Mouse (Mus musculus): ENCODE results near the gene Rabl6. TPM values are rescaled to one million over a fixed set of nuclear protein-coding genes. Genes with fewer than 3 reads are reported as not detected.

The Rabl6 gene
- polyA plus RNA-seq (2014; fragmentation: Nextera tagmentation; extraction: Ambion mirVana), result 64.4 and 71.9 TPM in 2 replicates

DNA sequence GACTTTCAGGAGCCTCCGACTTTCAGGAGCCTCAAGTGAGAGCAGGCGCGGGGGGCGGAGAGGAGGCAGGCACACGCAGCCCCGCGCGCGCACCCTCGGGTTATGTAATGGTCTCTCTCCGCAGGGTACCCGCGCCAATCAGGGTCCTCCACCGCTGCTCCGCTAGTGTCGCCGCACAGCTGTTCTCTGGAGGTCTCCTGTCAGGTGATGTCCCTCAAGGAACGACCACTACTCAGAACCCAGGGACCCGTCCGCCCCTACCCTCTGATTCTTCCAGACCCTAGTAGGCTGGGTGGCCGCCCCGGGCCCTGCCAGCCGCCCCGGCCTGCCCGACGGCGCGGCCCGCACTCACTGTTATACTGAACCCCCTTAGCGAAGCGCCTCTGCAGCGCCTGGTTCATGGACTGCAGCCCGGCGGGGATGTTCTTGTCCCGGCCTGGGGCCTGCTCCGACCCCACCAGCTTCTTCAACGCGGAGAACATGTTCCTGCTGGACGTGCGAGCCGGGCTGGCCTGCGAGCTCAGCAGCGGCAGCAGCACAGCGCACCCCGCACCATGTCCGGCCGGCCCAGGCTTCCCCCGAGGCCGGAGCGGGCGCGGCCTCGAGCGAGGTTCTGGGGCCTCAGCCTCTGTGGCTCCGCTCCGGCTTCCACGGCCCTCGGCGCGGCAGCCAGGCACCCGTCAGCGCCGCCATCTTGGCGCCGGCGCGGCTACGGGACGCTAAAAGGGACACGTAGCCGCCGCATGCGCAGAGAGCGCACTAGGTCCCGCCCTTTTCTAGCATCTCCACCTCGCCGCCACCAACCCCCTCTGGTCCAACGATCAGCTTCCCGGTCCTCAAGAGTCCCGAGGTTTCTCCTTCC, at the start of gene Rabl6:
Gene Rabl6, minus strand, starts transcription at position 761 of the 862 bp plus-strand sequence.
- 0% methylated on average over 50 of the region's 80 CpGs for WGBS
- peak within 1 kb of the TSS; percentile 99 for H3K4me3 ChIP-seq (ENCODE audit: low read depth, low read length)
- H3K4me2 ChIP-seq (ENCODE audit: low read depth, low read length), result peak within 1 kb of the TSS; percentile 69
- H3K9me3 ChIP-seq (ENCODE audit: control insufficient read depth, low read length), result no peaks in the 10 kb centered on the region
- peak within 1 kb of the TSS; percentile 96 for H3K27ac ChIP-seq (replicated peaks; ENCODE audit: low read depth, low read length)
- ATAC-seq (ENCODE audit: low read depth) (peak; percentile 93), DNase-seq (ENCODE audit: low spot score) (peak; percentile 95)
- H3K27me3 ChIP-seq (replicated peaks; ENCODE audit: control insufficient read depth, insufficient read depth, low read length), result no peaks in the 10 kb centered on the region
- peaks cover 17% of the 10 kb centered on the region for H3K4me1 ChIP-seq (ENCODE audit: control insufficient read depth, insufficient read depth, low read length)
- H3K9ac ChIP-seq (ENCODE audit: low read depth, low read length), result peak within 1 kb of the TSS; percentile 99
- 0 out of 2 replicates have a peak, but pooled peaks cover 9% of the 10 kb centered on the region for H3K36me3 ChIP-seq (ENCODE audit: control insufficient read depth, insufficient read depth, low read length)

DNA sequence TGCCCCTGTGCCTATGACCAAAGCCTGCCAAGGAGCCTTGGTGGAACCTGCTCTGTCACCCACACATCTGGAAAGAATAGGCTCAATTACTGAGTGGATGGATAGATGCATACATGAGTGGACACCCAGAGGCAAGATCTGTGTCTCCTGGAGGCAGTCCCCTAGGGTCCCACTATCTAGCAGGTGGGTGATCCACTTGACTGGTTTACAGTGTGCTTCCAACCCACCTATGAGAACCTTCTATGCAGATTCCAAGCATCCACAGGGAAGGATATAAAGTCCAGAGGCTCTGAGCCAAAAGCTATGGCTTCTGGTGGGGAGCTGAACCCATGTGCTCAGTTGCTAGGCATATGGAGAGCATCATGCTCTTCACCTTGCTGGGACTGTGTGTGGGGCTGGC, 49.3 kb upstream of the Rabl6 start, which contains the start of gene Lcn5:
Gene Lcn5, plus strand, starts transcription at position 301 of the 400 bp plus-strand sequence.
- H3K27ac ChIP-seq (replicated peaks; ENCODE audit: low read depth, low read length), result no peak within 1 kb of the TSS
- DNase-seq (ENCODE audit: low spot score) (no peak), ATAC-seq (ENCODE audit: low read depth) (no peak)
- no peak within 1 kb of the TSS for H3K9ac ChIP-seq (ENCODE audit: low read depth, low read length)
- no peak within 1 kb of the TSS for H3K4me3 ChIP-seq (ENCODE audit: low read depth, low read length)
- H3K36me3 ChIP-seq (ENCODE audit: control insufficient read depth, insufficient read depth, low read length), result no peaks in the 10 kb centered on the region
- H3K27me3 ChIP-seq (replicated peaks; ENCODE audit: control insufficient read depth, insufficient read depth, low read length), result no peaks in the 10 kb centered on the region
- no peaks in the 10 kb centered on the region for H3K4me1 ChIP-seq (ENCODE audit: control insufficient read depth, insufficient read depth, low read length)
- no peak within 1 kb of the TSS for H3K4me2 ChIP-seq (ENCODE audit: low read depth, low read length)
- no peaks in the 10 kb centered on the region for H3K9me3 ChIP-seq (ENCODE audit: control insufficient read depth, low read length)

DNA sequence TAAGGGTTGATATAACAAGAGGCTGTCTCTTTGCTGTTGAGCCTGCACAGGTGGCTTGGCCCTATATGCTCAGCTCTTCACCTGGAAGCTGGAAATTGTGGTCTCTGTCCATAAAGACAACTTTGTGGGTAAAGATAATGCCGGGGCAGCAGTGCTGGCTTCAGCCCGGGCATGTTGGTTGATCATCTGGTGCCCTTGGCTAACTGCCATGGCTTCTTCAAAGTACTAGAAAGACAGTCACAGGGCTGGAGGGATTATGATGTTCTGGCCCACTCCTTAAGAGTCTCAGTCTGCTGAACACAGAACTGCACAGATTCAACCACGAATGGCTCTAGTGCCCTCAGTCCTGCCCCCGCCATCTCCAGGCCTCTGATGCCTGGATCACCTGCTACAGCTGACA, 48.9 kb upstream of the Rabl6 start:
- Histone ChIP-seq H3K4me1 (ENCODE audit: control insufficient read depth, insufficient read depth, low read length) (no peaks in the 10 kb centered on the region), H3K27me3 (replicated peaks; ENCODE audit: control insufficient read depth, insufficient read depth, low read length) (no peaks in the 10 kb centered on the region), H3K36me3 (ENCODE audit: control insufficient read depth, insufficient read depth, low read length) (no peaks in the 10 kb centered on the region), H3K9me3 (ENCODE audit: control insufficient read depth, low read length) (no peaks in the 10 kb centered on the region), H3K9ac (ENCODE audit: low read depth, low read length) (no peak overlapping the region), H3K4me3 (ENCODE audit: low read depth, low read length) (no peak overlapping the region), H3K4me2 (ENCODE audit: low read depth, low read length) (no peak overlapping the region), H3K27ac (replicated peaks; ENCODE audit: low read depth, low read length) (no peak overlapping the region)
- WGBS, result 86% methylated on average over 4 of the region's 4 CpGs
- DNase-seq (ENCODE audit: low spot score) (no peak), ATAC-seq (ENCODE audit: low read depth) (no peak)

DNA sequence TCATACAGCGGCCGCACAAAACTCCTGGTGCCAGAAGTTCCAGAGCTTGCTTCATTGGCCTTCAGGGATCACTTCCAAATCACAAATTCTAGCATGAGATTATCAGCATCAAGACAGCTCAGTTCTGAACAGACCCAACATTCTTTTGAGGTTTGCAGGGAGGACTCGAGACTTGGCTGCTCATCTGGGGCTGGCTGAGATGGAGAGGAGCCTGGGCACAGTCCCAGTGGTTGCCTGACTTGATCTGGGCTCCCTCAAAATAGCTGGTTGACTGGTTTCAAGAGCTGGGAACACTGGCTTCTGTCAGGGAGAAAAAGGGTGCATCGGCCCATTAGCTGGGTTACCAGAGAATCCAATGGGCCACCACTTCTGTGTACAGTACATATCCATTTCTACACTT, 48.4 kb upstream of the Rabl6 start:
- Histone ChIP-seq H3K27me3 (replicated peaks; ENCODE audit: control insufficient read depth, insufficient read depth, low read length) (no peaks in the 10 kb centered on the region), H3K9me3 (ENCODE audit: control insufficient read depth, low read length) (no peaks in the 10 kb centered on the region), H3K36me3 (ENCODE audit: control insufficient read depth, insufficient read depth, low read length) (no peaks in the 10 kb centered on the region), H3K4me2 (ENCODE audit: low read depth, low read length) (no peak overlapping the region), H3K9ac (ENCODE audit: low read depth, low read length) (no peak overlapping the region), H3K4me3 (ENCODE audit: low read depth, low read length) (no peak overlapping the region), H3K4me1 (ENCODE audit: control insufficient read depth, insufficient read depth, low read length) (no peaks in the 10 kb centered on the region), H3K27ac (replicated peaks; ENCODE audit: low read depth, low read length) (no peak overlapping the region)
- ATAC-seq (ENCODE audit: low read depth) (no peak), DNase-seq (ENCODE audit: low spot score) (no peak)
- 77% methylated on average over 4 of the region's 4 CpGs for WGBS

DNA sequence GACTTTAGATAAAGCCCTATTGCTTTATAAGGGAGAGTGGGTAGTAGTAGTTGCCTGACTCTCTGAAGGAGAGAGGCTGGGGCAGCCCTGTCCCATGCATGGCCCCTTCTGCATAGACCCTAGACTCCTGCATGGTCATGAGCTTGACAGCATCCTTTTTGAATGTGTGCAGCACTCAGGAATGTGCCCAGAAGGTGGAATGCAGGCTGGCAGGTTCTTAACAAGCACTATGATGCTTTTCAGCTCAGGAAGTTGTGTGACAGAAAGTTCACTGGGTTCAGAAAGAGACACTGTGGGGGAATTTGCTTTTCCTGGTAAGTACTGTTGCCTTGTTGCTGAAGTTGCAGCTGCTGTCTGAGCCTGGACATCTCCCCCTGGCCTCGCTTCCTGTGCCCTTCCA, 46.2 kb upstream of the Rabl6 start:
- ATAC-seq (ENCODE audit: low read depth) (0 out of 2 replicates have a peak, but pooled peaks have one; percentile 44), DNase-seq (ENCODE audit: low spot score) (peak; percentile 32)
- WGBS, result 20% methylated on average over 1 of the region's 1 CpGs
- no peaks in the 10 kb centered on the region for H3K9me3 ChIP-seq (ENCODE audit: control insufficient read depth, low read length)
- H3K27ac ChIP-seq (replicated peaks; ENCODE audit: low read depth, low read length), result no peak overlapping the region
- no peaks in the 10 kb centered on the region for H3K4me1 ChIP-seq (ENCODE audit: control insufficient read depth, insufficient read depth, low read length)
- H3K4me3 ChIP-seq (ENCODE audit: low read depth, low read length), result no peak overlapping the region
- no peaks in the 10 kb centered on the region for H3K27me3 ChIP-seq (replicated peaks; ENCODE audit: control insufficient read depth, insufficient read depth, low read length)
- no peak overlapping the region for H3K9ac ChIP-seq (ENCODE audit: low read depth, low read length)
- no peaks in the 10 kb centered on the region for H3K36me3 ChIP-seq (ENCODE audit: control insufficient read depth, insufficient read depth, low read length)
- H3K4me2 ChIP-seq (ENCODE audit: low read depth, low read length), result no peak overlapping the region

DNA sequence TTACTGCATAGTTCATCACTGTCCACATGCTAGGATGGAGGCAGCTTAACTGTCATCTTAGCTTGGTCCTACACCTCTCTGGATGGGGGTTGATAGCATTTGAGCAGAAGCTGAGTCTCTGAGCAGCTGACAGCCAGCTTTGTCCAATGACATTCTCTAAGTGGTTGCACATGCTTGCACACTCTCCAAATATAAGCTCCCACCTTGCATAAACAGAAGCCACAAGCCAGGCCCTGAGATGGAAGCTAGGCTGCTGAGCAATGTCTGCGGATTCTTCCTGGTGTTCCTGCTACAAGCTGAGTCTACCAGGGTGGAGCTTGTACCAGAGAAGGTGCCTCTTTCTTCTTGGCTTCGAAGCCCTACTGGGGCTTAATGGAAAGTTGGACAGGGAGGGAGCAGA, 44.6 kb upstream of the Rabl6 start, which contains the start of gene Lcn8:
Gene Lcn8, plus strand, starts transcription at position 219 of the 400 bp plus-strand sequence.
- no peak within 1 kb of the TSS for H3K9ac ChIP-seq (ENCODE audit: low read depth, low read length)
- no peak for DNase-seq (ENCODE audit: low spot score)
- no peak within 1 kb of the TSS for H3K4me2 ChIP-seq (ENCODE audit: low read depth, low read length)
- H3K27me3 ChIP-seq (replicated peaks; ENCODE audit: control insufficient read depth, insufficient read depth, low read length), result no peaks in the 10 kb centered on the region
- H3K4me3 ChIP-seq (ENCODE audit: low read depth, low read length), result no peak within 1 kb of the TSS
- H3K9me3 ChIP-seq (ENCODE audit: control insufficient read depth, low read length), result no peaks in the 10 kb centered on the region
- H3K27ac ChIP-seq (replicated peaks; ENCODE audit: low read depth, low read length), result no peak within 1 kb of the TSS
- no peaks in the 10 kb centered on the region for H3K4me1 ChIP-seq (ENCODE audit: control insufficient read depth, insufficient read depth, low read length)
- no peaks in the 10 kb centered on the region for H3K36me3 ChIP-seq (ENCODE audit: control insufficient read depth, insufficient read depth, low read length)
- WGBS, result 72% methylated on average over 2 of the region's 2 CpGs
- ATAC-seq (ENCODE audit: low read depth), result no peak

- H3K9me3 ChIP-seq (ENCODE audit: control insufficient read depth, low read length), result no peaks in the 10 kb centered on the region
- DNase-seq (ENCODE audit: low spot score) (peak; percentile 34), ATAC-seq (ENCODE audit: low read depth) (no peak)
- H3K36me3 ChIP-seq (ENCODE audit: control insufficient read depth, insufficient read depth, low read length), result no peaks in the 10 kb centered on the region
- no peaks in the 10 kb centered on the region for H3K4me1 ChIP-seq (ENCODE audit: control insufficient read depth, insufficient read depth, low read length)
- H3K27ac ChIP-seq (replicated peaks; ENCODE audit: low read depth, low read length), result no peak overlapping the region
- H3K4me2 ChIP-seq (ENCODE audit: low read depth, low read length), result no peak overlapping the region
- H3K9ac ChIP-seq (ENCODE audit: low read depth, low read length), result no peak overlapping the region
- 16% methylated on average over 6 of the region's 6 CpGs for WGBS
- no peak overlapping the region for H3K4me3 ChIP-seq (ENCODE audit: low read depth, low read length)
- no peaks in the 10 kb centered on the region for H3K27me3 ChIP-seq (replicated peaks; ENCODE audit: control insufficient read depth, insufficient read depth, low read length)
Observed at GRCm38 (mm10) chr2:25639890-25640289, 31.6 kb upstream of the Rabl6 start.

- Histone ChIP-seq H3K9ac (ENCODE audit: low read depth, low read length) (no peak overlapping the region), H3K27me3 (replicated peaks; ENCODE audit: control insufficient read depth, insufficient read depth, low read length) (no peaks in the 10 kb centered on the region), H3K9me3 (ENCODE audit: control insufficient read depth, low read length) (no peaks in the 10 kb centered on the region), H3K4me3 (ENCODE audit: low read depth, low read length) (no peak overlapping the region), H3K4me2 (ENCODE audit: low read depth, low read length) (no peak overlapping the region), H3K4me1 (ENCODE audit: control insufficient read depth, insufficient read depth, low read length) (no peaks in the 10 kb centered on the region), H3K36me3 (ENCODE audit: control insufficient read depth, insufficient read depth, low read length) (no peaks in the 10 kb centered on the region), H3K27ac (replicated peaks; ENCODE audit: low read depth, low read length) (no peak overlapping the region)
- ATAC-seq (ENCODE audit: low read depth), result no peak
- WGBS, result 40% methylated on average over 1 of the region's 1 CpGs
- no peak for DNase-seq (ENCODE audit: low spot score)
Observed at GRCm38 (mm10) chr2:25634046-25634445, 25.7 kb upstream of the Rabl6 start.

DNA sequence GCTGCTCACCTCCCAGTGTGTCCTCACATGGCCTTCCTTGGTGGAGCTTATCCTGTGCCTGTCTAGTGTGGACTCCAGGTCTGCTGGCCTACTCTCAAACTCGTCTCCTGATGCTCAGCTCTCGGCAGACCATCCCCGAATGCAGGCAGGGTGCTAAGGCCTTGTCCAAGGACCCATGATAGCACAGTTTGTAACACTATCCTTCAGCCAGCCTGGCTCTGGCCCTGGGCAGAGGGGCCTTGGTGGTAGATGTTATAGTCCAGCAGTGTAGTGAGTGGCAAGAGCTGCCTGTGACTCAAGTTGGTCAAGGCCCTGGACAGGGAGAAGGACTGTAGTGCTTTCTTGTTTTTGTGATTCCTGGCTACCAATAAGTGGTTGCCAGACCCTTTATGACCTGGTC, 25.3 kb upstream of the Rabl6 start:
- H3K4me3 ChIP-seq (ENCODE audit: low read depth, low read length), result no peak overlapping the region
- H3K27me3 ChIP-seq (replicated peaks; ENCODE audit: control insufficient read depth, insufficient read depth, low read length), result no peaks in the 10 kb centered on the region
- WGBS, result 90% methylated on average over 3 of the region's 3 CpGs
- no peak overlapping the region for H3K9ac ChIP-seq (ENCODE audit: low read depth, low read length)
- ATAC-seq (ENCODE audit: low read depth) (no peak), DNase-seq (ENCODE audit: low spot score) (no peak)
- no peaks in the 10 kb centered on the region for H3K9me3 ChIP-seq (ENCODE audit: control insufficient read depth, low read length)
- no peaks in the 10 kb centered on the region for H3K4me1 ChIP-seq (ENCODE audit: control insufficient read depth, insufficient read depth, low read length)
- no peak overlapping the region for H3K27ac ChIP-seq (replicated peaks; ENCODE audit: low read depth, low read length)
- no peaks in the 10 kb centered on the region for H3K36me3 ChIP-seq (ENCODE audit: control insufficient read depth, insufficient read depth, low read length)
- no peak overlapping the region for H3K4me2 ChIP-seq (ENCODE audit: low read depth, low read length)
